ENCODE assay signal across 9 mouse cellular contexts in genomic region chr16:29728769-29729481, GRCm38 (mm10).
DNase-seq lines count a peak whose midpoint lies in the region; ATAC-seq and TF ChIP-seq lines count a peak whose summit lies in the region.
"Had no signal": no experiment of that assay in that cellular context is flagged by ENCODE, and none has a peak within 500 bp of the region (broad histone marks: within the 10 kb centered on the region; RNA-seq: fewer than 3 reads in every experiment).

No protein-coding gene starts in this region.

- intact Hi-C loops in left cerebral cortex, adult 2 months (cut with DNase I) = loop anchor here (1.0 kb wide), 3 partner anchors 338 to 507 kb away; no protein-coding TSS in a partner anchor

- WGBS in cerebellum, adult 2 months = 17% methylated on average over 10 of the region's 10 CpGs
- WGBS in hindbrain, embryonic 16.5 days = 16% methylated on average over 10 of the region's 10 CpGs

- peaks cover 8% of the 10 kb centered on the region for H3K4me1 ChIP-seq in cerebellum, adult 2 months (ENCODE audit: control insufficient read depth, insufficient read depth, low read length)
- peaks cover 4% of the 10 kb centered on the region for H3K4me1 ChIP-seq in hindbrain, embryonic 16.5 days (ENCODE audit: control insufficient read depth, insufficient read depth, low read depth, low read length)
- H3K4me1 ChIP-seq: liver, embryonic 15.5 days had no signal

- H3K9me3 ChIP-seq in hindbrain, embryonic 16.5 days (ENCODE audit: control insufficient read depth, low read length) = no peaks in the 10 kb centered on the region
- H3K9me3 ChIP-seq: liver, embryonic 15.5 days had no signal

- no peaks in the 10 kb centered on the region for H3K36me3 ChIP-seq in hindbrain, embryonic 16.5 days (ENCODE audit: control insufficient read depth, insufficient read depth, low read length)
- H3K36me3 ChIP-seq: liver, embryonic 15.5 days had no signal

- peak; percentile 91 for DNase-seq in NIH3T3 (ENCODE audit: low read depth)
- peak; percentile 74 to 88 for DNase-seq in cerebellum, adult 2 months
- DNase-seq in frontal cortex, adult 2 months (ENCODE audit: extremely low spot score in 1 of 2, low spot score in 1 of 2) = peak; percentile 28 to 90
- peak; percentile 74 to 87 for DNase-seq in left cerebral cortex, adult 2 months (ENCODE audit: extremely low spot score in 1 of 2, low spot score in 2 of 2)
- peak; percentile 82 for DNase-seq in mesoderm, embryonic 11.5 days (ENCODE audit: low read depth, low spot score)
- DNase-seq in right cerebral cortex, postnatal 4 days = peak; percentile 92
- peak; percentile 67 to 82 for DNase-seq in urinary bladder, postnatal 4 days (ENCODE audit: low spot score in 2 of 2)

- ATAC-seq in hindbrain, embryonic 16.5 days = peak; percentile 48; the same call in 1 of the 2 replicates

- no peaks in the 10 kb centered on the region; the same call in 1 of the 2 replicates for H3K27me3 ChIP-seq in cerebellum, adult 2 months (ENCODE audit: control insufficient read depth, insufficient read depth, low read length)
- H3K27me3 ChIP-seq in hindbrain, embryonic 16.5 days (replicated peaks; ENCODE audit: control insufficient read depth, insufficient read depth, low read length) = peaks cover 63% of the 10 kb centered on the region

- H3K4me2 ChIP-seq in hindbrain, embryonic 16.5 days (ENCODE audit: low read length) = no peak overlapping the region
- H3K4me2 ChIP-seq: liver, embryonic 15.5 days had no signal

- TF ChIP-seq POLR2A in cerebellum, adult 2 months (IDR thresholded peaks at IDR 0.05; ENCODE audit: borderline replicate concordance, insufficient read depth, low read length) = no peak

- no peak overlapping the region for H3K27ac ChIP-seq in cerebellum, adult 2 months (ENCODE audit: insufficient read depth, low read length)
- no peak overlapping the region for H3K27ac ChIP-seq in hindbrain, embryonic 16.5 days (ENCODE audit: low read depth, low read length)
- H3K27ac ChIP-seq in left cerebral cortex, adult 2 months = no peak overlapping the region
- H3K27ac ChIP-seq: liver, embryonic 15.5 days had no signal

- peak; percentile 84 for TF ChIP-seq CTCF in cerebellum, adult 2 months (IDR thresholded peaks at IDR 0.05; ENCODE audit: borderline replicate concordance, insufficient read depth, low read depth, low read length)
- peak; percentile 80 for TF ChIP-seq CTCF in left cerebral cortex, adult 2 months (IDR thresholded peaks at IDR 0.05)

- H3K4me3 ChIP-seq in cerebellum, adult 2 months (replicated peaks; ENCODE audit: insufficient read depth, low read depth, low read length) = no peak overlapping the region
- H3K4me3 ChIP-seq in hindbrain, embryonic 16.5 days (ENCODE audit: low read length) = no peak overlapping the region
- no peak overlapping the region for H3K4me3 ChIP-seq in left cerebral cortex, adult 2 months
- H3K4me3 ChIP-seq: liver, embryonic 15.5 days had no signal

- H3K9ac ChIP-seq in hindbrain, embryonic 16.5 days (ENCODE audit: low read depth, low read length) = no peak overlapping the region
- H3K9ac ChIP-seq: liver, embryonic 15.5 days had no signal
